Mouse (Mus musculus) neural tube, embryonic 14.5 days (tissue): ENCODE data around the gene Zyx. TPM values are rescaled to one million over a fixed set of nuclear protein-coding genes. Genes with fewer than 3 reads are reported as not detected.

Experiments used
- ATAC-seq: fragments of 200-750 bp; cut with Nextera tagmentation; 2 replicates; pipeline ENCODE4 v1.8.0; 2017; ENCODE audit warnings: low read depth, mild to moderate bottlenecking, moderate TSS enrichment, moderate library complexity
- H3K27ac ChIP-seq: fragments of 300-500 bp; sonication (generic); 2 replicates; pipeline ENCODE4 v1.5.1; 2014; ENCODE audit warnings: low read depth, mild to moderate bottlenecking, control low read depth, low read length, moderate library complexity, mixed read lengths
- H3K27me3 ChIP-seq: fragments of 300-500 bp; sonication (generic); 2 replicates; pipeline ENCODE4 v1.6.1; 2014; ENCODE audit warnings: low read length; ENCODE audit not compliant: control insufficient read depth, insufficient read depth
- H3K36me3 ChIP-seq: fragments of 300-500 bp; sonication (generic); 2 replicates; pipeline ENCODE4 v1.6.1; 2014; ENCODE audit warnings: low read length, mixed read lengths; ENCODE audit not compliant: control insufficient read depth, insufficient read depth
- H3K4me1 ChIP-seq: fragments of 300-500 bp; sonication (generic); 2 replicates; pipeline ENCODE4 v1.6.1; 2014; ENCODE audit warnings: low read length; ENCODE audit not compliant: control insufficient read depth, insufficient read depth
- H3K4me2 ChIP-seq: fragments of 300-500 bp; sonication (generic); 2 replicates; pipeline ENCODE4 v1.6.1; 2014; ENCODE audit warnings: mild to moderate bottlenecking, low read depth, low read length, control low read depth
- H3K4me3 ChIP-seq: fragments of 300-500 bp; sonication (generic); 2 replicates; pipeline ENCODE4 v1.5.1; 2014; ENCODE audit warnings: low read depth, low read length, control low read depth, mixed read lengths
- H3K9ac ChIP-seq: fragments of 300-500 bp; sonication (generic); replicated peaks from 2 replicates; pipeline ENCODE4 v1.6.1; 2014; ENCODE audit warnings: low read depth, mild to moderate bottlenecking, control low read depth, low read length, mixed read lengths
- H3K9me3 ChIP-seq: fragments of 300-500 bp; sonication (generic); 2 replicates; pipeline ENCODE4 v1.6.1; 2016; ENCODE audit warnings: low read length; ENCODE audit not compliant: control insufficient read depth
- WGBS: fragments of 180-500 bp; shearing (Covaris S2); extraction: QIAGEN DNeasy Blood & Tissue Kit; methylation state at CpG from one replicate; pipeline ENCODE4 v1.1.7; 2014; 5-methylcytosine and 5-hydroxymethylcytosine counted together
- polyA plus RNA-seq: library from polyadenylated mRNA; unstranded; fragments of >200 nt; fragmentation: Nextera tagmentation; extraction: Ambion mirVana; gene quantifications from 2 replicates; pipeline ENCODE4 v1.2.1, GENCODE M21; 2014

Zyx gene
- polyA plus RNA-seq, 1 experiment from 2014 or later: 52.7 TPM

DNA sequence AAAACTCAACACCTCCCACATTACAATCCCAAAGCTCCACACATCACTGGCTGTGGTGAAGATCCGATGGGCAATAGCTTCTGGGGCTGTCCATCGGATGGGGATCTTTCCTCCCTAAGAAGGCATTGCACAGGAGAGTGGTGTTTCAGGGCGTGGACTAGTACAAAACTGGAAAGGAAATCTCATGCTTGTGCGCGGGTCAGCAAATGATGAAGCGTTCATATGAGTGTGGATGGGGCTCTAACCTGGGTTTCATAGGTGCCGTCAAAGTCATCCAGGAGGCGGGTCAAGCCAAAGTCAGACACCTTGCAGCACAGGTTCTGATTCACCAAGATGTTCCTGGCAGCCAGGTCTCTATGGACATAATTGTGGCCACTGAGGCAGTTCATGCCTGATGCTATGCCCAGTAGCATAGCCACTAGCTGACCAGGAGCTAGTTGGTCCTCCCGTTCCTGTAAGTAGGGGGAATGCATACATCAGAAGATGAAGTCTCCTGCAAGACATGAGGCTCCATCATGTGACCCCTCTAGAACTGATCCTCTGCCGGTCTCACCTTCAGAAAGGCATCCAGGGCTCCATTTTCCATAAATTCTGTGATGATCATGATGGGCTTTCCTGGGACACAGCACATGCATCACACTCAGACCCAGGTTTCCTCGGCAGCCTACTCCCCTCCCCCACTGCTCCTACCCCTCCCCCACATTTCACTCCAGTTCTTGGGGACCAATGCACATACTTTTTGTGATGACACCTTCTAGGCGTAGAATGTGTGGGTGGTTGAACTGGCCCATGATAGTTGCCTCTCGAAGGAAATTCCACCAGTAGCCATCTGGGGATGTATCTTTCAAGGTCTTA is 11.8 kb downstream of the Zyx start:
- Histone ChIP-seq H3K4me1 (no peaks in the 10 kb centered on the region), H3K27ac (no peak overlapping the region), H3K9ac (no peak overlapping the region), H3K4me2 (no peak overlapping the region), H3K9me3 (no peaks in the 10 kb centered on the region), H3K27me3 (no peaks in the 10 kb centered on the region), H3K36me3 (peaks cover 17% of the 10 kb centered on the region), H3K4me3 (no peak overlapping the region)
- 95% methylated on average over 13 of the region's 13 CpGs for WGBS
- ATAC-seq: no peak

DNA sequence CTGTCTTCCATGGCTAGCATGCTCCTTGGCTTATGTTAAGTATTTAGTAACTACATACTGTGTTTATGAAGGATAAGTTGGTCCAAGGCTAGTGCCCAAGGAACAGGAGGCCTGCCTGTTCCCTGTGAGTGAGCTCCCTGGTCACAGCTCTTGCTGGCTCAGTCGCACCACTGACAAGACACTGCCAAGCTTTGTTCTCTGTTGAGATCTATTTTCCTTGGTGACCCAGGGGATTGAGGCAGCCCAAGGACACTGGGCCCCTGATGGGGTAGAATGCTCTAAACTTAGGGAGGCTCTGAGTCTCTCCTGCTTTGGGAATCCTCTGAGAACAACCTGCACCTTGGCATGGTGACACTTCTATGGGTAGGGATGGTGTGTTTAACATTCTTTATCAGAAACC is 12.6 kb downstream of the Zyx start:
- Histone ChIP-seq H3K4me2 (no peak overlapping the region), H3K27ac (no peak overlapping the region), H3K9ac (no peak overlapping the region), H3K36me3 (peaks cover 9% of the 10 kb centered on the region), H3K9me3 (no peaks in the 10 kb centered on the region), H3K4me3 (no peak overlapping the region), H3K4me1 (no peaks in the 10 kb centered on the region), H3K27me3 (no peaks in the 10 kb centered on the region)
- WGBS: 73% methylated on average over 1 of the region's 1 CpGs
- ATAC-seq: no peak

DNA sequence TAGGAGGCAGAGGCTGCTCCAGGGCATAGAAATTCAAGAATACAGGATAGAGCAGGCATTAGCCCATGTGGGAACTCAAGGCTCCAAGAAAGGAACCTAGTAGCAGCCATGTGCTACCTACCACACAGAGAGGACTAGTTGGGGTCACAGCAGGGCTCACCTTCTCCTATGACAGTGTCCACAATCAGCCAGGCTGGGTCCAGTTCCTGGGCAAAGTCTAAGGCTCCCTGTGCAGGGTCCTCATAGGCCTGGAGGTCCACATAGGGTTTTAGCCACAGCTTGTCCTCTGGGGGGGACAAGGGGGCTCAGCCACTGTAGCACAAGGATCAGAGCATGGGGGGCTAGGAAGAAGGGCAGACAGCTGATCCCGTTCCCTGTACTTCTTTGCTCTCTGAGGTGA is 13.1 kb downstream of the Zyx start:
- Histone ChIP-seq H3K36me3 (peaks cover 5% of the 10 kb centered on the region; the same call in 1 of the 2 replicates), H3K27ac (no peak overlapping the region), H3K9me3 (no peaks in the 10 kb centered on the region), H3K27me3 (no peaks in the 10 kb centered on the region), H3K4me2 (no peak overlapping the region), H3K9ac (no peak overlapping the region), H3K4me1 (no peaks in the 10 kb centered on the region), H3K4me3 (no peak overlapping the region)
- no peak for ATAC-seq
- WGBS: 94% methylated on average over 1 of the region's 1 CpGs

DNA sequence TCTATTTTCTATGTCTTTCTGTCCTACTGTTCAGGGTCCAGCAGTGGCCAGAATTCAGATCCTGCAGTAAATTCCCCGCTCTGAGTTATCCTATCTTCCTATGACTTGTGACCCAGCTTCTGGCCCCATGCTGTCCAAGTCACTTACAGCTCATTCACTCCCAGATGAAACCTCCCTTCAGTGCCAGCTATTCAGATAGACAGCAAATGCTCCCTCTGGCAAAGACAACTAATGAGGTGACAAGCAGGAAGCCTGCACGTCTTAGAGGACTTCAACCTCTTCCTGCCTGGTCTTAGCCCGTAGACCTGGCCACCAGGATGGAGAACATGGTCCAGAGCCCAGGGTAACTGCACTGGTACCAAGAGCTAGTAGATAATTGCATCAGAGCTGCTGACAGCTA is 13.5 kb downstream of the Zyx start:
- Histone ChIP-seq H3K27ac (no peak overlapping the region), H3K4me3 (no peak overlapping the region), H3K9ac (no peak overlapping the region), H3K9me3 (no peaks in the 10 kb centered on the region), H3K36me3 (no peaks in the 10 kb centered on the region), H3K27me3 (no peaks in the 10 kb centered on the region), H3K4me2 (no peak overlapping the region), H3K4me1 (no peaks in the 10 kb centered on the region)
- WGBS: 64% methylated on average over 3 of the region's 3 CpGs
- ATAC-seq: peak; percentile 32; the same call in 1 of the 2 replicates

DNA sequence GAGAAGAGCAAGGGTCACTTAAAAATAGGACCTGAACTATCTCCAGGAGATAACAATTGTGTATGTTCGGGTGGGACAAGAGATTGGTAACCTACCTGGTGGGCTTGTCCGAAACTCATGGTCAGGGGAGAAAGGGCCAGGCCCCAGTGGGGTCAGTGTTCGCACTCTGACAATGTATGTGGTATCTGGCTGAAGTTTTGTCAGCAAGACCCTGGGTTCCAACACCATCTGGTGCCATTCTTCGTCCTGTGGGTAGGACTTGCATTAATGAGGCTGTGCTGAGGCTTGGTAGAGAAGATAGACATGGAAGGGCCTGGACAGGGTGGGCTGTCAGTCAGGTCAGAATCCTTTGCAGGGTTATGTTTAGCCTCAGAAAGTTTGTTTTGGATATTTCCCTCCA is 14.6 kb downstream of the Zyx start:
- H3K9ac ChIP-seq: no peak overlapping the region
- ATAC-seq: no peak
- H3K27me3 ChIP-seq: no peaks in the 10 kb centered on the region
- no peak overlapping the region for H3K4me3 ChIP-seq
- no peak overlapping the region for H3K27ac ChIP-seq
- H3K36me3 ChIP-seq: no peaks in the 10 kb centered on the region
- no peaks in the 10 kb centered on the region for H3K9me3 ChIP-seq
- no peaks in the 10 kb centered on the region for H3K4me1 ChIP-seq
- H3K4me2 ChIP-seq: no peak overlapping the region
- WGBS: 86% methylated on average over 4 of the region's 4 CpGs

DNA sequence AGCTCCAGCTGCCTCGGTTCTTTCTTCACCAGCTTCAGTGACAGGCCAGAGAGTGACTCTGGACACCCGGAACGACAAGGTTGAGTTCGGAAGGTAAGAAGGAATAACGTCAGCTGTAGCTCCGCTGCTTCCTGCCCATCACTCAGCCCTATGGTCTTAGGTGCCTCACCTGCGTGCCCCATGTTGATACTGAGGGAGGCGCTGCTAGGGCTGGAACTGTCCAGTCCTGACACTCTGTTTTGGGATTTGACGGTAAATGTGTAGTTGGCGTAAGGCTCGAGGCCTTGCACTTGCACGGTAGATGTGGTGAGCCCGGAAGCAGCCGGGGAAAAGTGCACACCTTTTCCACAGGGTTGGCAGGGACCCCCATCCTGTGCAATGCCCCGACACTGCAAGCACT is 15.2 kb downstream of the Zyx start:
- no peak for ATAC-seq
- H3K36me3 ChIP-seq: no peaks in the 10 kb centered on the region
- H3K27ac ChIP-seq: no peak overlapping the region
- no peaks in the 10 kb centered on the region for H3K4me1 ChIP-seq
- H3K9me3 ChIP-seq: no peaks in the 10 kb centered on the region
- H3K27me3 ChIP-seq: no peaks in the 10 kb centered on the region
- no peak overlapping the region for H3K4me3 ChIP-seq
- H3K4me2 ChIP-seq: no peak overlapping the region
- no peak overlapping the region for H3K9ac ChIP-seq
- 95% methylated on average over 15 of the region's 15 CpGs for WGBS

DNA sequence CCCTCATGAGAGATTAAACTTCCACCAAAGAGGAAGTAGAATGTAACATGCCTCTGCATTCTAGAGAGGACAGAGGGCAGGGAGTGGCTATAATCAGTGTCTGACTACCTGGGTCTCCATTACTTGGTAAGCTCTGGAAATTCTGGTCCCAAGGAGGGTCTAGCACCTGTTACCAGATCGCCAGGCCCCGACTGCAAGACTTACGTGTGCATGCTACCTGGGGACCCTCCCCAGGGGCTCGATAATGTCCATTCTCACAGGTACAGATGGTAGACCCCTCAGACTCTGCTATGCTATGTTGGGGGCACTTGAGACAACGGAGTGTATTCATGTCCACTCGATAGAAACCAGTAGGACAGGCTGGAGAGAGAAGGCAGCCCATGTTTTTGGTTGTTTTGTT is 15.8 kb downstream of the Zyx start:
- Histone ChIP-seq H3K36me3 (no peaks in the 10 kb centered on the region), H3K4me3 (no peak overlapping the region), H3K9me3 (no peaks in the 10 kb centered on the region), H3K27ac (no peak overlapping the region), H3K4me1 (no peaks in the 10 kb centered on the region), H3K4me2 (no peak overlapping the region), H3K9ac (no peak overlapping the region), H3K27me3 (no peaks in the 10 kb centered on the region)
- 91% methylated on average over 6 of the region's 6 CpGs for WGBS
- no peak for ATAC-seq

DNA sequence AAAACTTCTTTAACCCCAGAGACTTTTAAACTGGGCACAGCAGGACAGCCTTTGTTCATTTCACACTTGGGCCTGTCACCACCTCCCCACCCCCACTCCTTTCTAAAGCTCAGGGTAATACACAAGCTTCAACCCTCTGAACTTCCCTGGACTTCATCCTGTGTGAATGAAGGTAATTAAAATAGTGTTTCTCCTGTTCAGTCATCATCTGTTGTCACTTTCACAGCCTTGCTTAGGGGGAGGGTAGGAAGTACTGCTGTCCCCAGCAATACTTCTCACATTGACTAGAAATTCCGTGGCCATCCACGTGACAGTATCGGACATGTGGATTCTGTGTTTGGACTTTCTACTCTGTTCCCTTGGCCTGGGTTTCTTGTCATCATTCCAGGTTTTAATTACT is 20.4 kb downstream of the Zyx start:
- 0 out of 2 replicates have a peak, but pooled peaks cover 5% of the 10 kb centered on the region for H3K27me3 ChIP-seq
- no peak overlapping the region for H3K4me3 ChIP-seq
- ATAC-seq: no peak
- no peak overlapping the region for H3K27ac ChIP-seq
- no peak overlapping the region for H3K4me2 ChIP-seq
- no peaks in the 10 kb centered on the region for H3K36me3 ChIP-seq
- no peaks in the 10 kb centered on the region for H3K9me3 ChIP-seq
- WGBS: 13% methylated on average over 3 of the region's 3 CpGs
- 0 out of 2 replicates have a peak, but pooled peaks cover 4% of the 10 kb centered on the region for H3K4me1 ChIP-seq
- no peak overlapping the region for H3K9ac ChIP-seq

DNA sequence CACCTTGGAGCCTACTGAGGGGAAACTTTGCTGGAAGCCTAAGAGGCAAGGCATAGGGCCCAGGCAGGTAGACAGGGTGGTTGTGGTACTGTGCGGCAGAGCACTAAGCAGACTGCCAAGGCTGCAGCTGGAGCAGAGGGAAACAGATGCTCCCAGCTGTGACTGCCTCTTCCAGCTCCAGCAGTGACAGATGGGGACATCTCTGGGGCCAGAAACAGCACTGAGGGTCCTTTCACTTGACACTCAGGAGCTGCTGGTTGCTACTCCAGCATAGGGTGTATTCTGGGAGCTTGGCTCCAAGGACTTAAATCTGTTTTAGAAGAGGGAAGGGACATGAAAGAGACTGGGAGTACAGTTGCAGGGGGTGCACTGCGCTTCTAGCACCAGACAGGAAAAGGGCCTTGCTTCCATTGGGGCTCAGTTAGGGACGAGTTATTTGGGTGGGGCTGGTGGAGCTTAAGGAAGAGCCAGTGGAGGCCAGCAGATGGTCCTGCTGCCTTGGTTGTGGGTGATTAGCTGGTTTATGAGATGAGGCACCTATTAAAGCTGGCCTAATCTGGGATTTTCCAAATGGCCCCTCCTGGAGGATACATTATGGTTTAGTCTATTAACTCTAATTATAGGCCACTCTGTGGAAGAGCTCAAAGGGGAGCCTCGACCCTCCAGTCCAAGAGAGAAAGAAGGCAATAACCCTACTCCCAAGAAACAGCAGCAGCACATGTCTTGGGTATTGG is 21.4 kb downstream of the Zyx start:
- Histone ChIP-seq H3K27ac (no peak overlapping the region), H3K4me3 (no peak overlapping the region), H3K27me3 (0 out of 2 replicates have a peak, but pooled peaks cover 5% of the 10 kb centered on the region), H3K36me3 (no peaks in the 10 kb centered on the region), H3K4me1 (0 out of 2 replicates have a peak, but pooled peaks cover 4% of the 10 kb centered on the region), H3K9me3 (no peaks in the 10 kb centered on the region), H3K9ac (no peak overlapping the region), H3K4me2 (no peak overlapping the region)
- ATAC-seq: no peak
- WGBS: 28% methylated on average over 4 of the region's 4 CpGs
